Mouse (Mus musculus): ENCODE results near the gene Mbip. TPM values are rescaled to one million over a fixed set of nuclear protein-coding genes. Genes with fewer than 3 reads are reported as not detected.

Gene Mbip
- total RNA-seq, 2 experiments from 2014 or later = 19.7 to 20.2 TPM

GRCm38 (mm10) chr12:56295160-56295559, 50.5 kb downstream of the Mbip start:
- DNase-seq (ENCODE audit: low spot score in 2 of 2) = no peak

GRCm38 (mm10) chr12:56288548-56288947, 57.1 kb downstream of the Mbip start:
- no peak for DNase-seq (ENCODE audit: low spot score in 2 of 2)

- no peak for DNase-seq (ENCODE audit: low spot score in 2 of 2)
These were observed 58.9 kb downstream of the Mbip start for GRCm38 (mm10) chr12:56286828-56287227.

- no peak for DNase-seq (ENCODE audit: low spot score in 2 of 2)
These were observed 61.5 kb downstream of the Mbip start for GRCm38 (mm10) chr12:56284210-56284609.

- no peak for DNase-seq (ENCODE audit: low spot score in 2 of 2)
These were observed 64.0 kb downstream of the Mbip start for GRCm38 (mm10) chr12:56281649-56282048.

Other genes with a start within 250 kb of the Mbip start
- gene Nkx2-1, start 191.0 kb upstream of the Mbip start, total RNA-seq (2021) = under 1 TPM; 0.45 to 0.71 TPM